Mouse (Mus musculus): ENCODE measurements around the gene 4933409G03Rik. TPM values are rescaled to one million over a fixed set of nuclear protein-coding genes. Genes with fewer than 3 reads are reported as not detected.

Gene 4933409G03Rik
- not detected for total RNA-seq (2023)

DNA sequence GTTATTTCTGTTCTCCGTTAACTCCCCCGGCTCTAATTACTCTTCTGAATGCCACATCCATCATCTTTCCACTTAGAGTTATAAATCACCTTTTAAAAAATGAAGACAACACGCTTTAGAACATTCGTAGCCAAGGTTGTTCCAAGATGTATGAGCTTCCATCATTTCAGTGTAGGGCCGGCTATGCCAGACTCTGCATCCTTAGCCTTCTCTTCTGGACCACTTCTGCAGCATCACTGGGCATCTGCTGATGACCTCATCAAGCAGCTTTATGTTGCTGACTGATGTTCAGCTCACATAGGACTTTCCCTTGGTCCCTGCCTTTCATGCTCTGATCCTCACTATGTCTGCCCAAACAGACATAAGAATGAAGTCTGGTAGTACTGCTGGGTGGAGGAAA lies at the start of gene 4933409G03Rik:
Gene 4933409G03Rik, plus strand, starts transcription at position 301 of the 400 bp plus-strand sequence.

DNA sequence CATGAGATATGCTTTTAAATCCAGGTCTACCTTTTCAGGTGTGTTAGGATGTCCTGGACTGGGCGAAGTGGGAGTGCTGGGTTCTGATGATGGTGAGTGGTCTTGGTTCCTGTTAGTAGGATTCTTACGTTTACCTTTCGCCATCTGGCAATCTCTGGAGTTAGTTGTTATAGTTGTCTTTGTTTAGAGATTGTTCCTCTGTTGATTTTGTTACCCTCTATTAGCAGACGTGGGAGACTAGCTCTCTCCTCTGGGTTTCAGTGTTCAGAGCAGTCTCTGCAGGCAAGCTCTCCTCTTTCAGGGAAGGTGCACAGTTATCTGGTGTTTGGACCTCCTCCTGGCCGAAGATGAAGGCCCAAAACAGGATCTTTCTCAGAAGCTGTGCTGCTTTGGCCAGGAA lies 74.0 kb downstream of the 4933409G03Rik start, which contains the start of gene 4932414N04Rik:
Gene 4932414N04Rik, plus strand, starts transcription at position 301 of the 400 bp plus-strand sequence.

Other genes starting within 250 kb of the 4933409G03Rik start
- gene Stk39, start 110.1 kb upstream of the 4933409G03Rik start, total RNA-seq (2023) = 30.8 TPM
- gene 4932414N04Rik, start 74.1 kb downstream of the 4933409G03Rik start, total RNA-seq (2023) = not detected